Mouse (Mus musculus) MEL (cell line): ENCODE measurements around the gene Tmeff2. TPM values are rescaled to one million over a fixed set of nuclear protein-coding genes. Genes with fewer than 3 reads are reported as not detected.

Experiments
- DNase-seq: peaks from one replicate; pipeline ENCODE4 v3.0.0; 2011; ENCODE audit warnings: low read depth, low spot score
- H3K27ac ChIP-seq: 2 replicates; pipeline ENCODE4 v1.5.1; 2012; ENCODE audit warnings: low read depth, mild to moderate bottlenecking, control low read depth, low read length, moderate library complexity; ENCODE audit not compliant: control insufficient read depth
- H3K27me3 ChIP-seq, 2 experiments: fragments of 150-350 bp in 1 of 2; sonication (generic) in 1 of 2; 2 replicates each; pipeline ENCODE4 v1.6.1; 2012; ENCODE audit warnings: low read length in 2 of 2, mild to moderate bottlenecking in 2 of 2, improper control_type of control experiment in 1 of 2, moderate library complexity in 1 of 2; ENCODE audit not compliant: insufficient read depth in 2 of 2, control insufficient read depth in 1 of 2
- H3K36me3 ChIP-seq, 2 experiments: 2 replicates each; pipeline ENCODE4 v1.6.1; 2012 to 2014; ENCODE audit warnings: low read length in 2 of 2, improper control_type of control experiment in 1 of 2, inconsistent platforms in 1 of 2, mild to moderate bottlenecking in 1 of 2; ENCODE audit not compliant: insufficient read depth in 2 of 2, control insufficient read depth in 1 of 2
- H3K4me1 ChIP-seq, 2 experiments: fragments of 150-350 bp in 1 of 2; sonication (generic) in 1 of 2; 2 replicates each; pipeline ENCODE4 v1.6.1; 2012; ENCODE audit warnings: low read length in 2 of 2, improper control_type of control experiment in 1 of 2, mild to moderate bottlenecking in 1 of 2; ENCODE audit not compliant: insufficient read depth in 2 of 2, control insufficient read depth in 1 of 2
- H3K4me3 ChIP-seq, 2 experiments: fragments of 150-350 bp in 1 of 2; sonication (generic) in 1 of 2; 2 replicates each; pipeline ENCODE4 v1.5.1; 2012; ENCODE audit warnings: low read depth in 2 of 2, low read length in 2 of 2, mild to moderate bottlenecking in 2 of 2, moderate library complexity in 2 of 2, control low read depth in 1 of 2, improper control_type of control experiment in 1 of 2; ENCODE audit not compliant: control insufficient read depth in 1 of 2, insufficient read depth in 1 of 2
- H3K79me2 ChIP-seq: 2 replicates; pipeline ENCODE4 v1.6.1; 2012; ENCODE audit warnings: mild to moderate bottlenecking, low read length, moderate library complexity; ENCODE audit not compliant: control insufficient read depth, poor library complexity, insufficient read depth
- H3K9ac ChIP-seq: 2 replicates; pipeline ENCODE4 v1.6.1; 2012; ENCODE audit warnings: low read depth, mild to moderate bottlenecking, control low read depth, low read length, moderate library complexity; ENCODE audit not compliant: control insufficient read depth, poor library complexity, severe bottlenecking
- H3K9me3 ChIP-seq: fragments of 150-350 bp; sonication (generic); replicated peaks from 2 replicates; pipeline ENCODE4 v1.6.1; 2012; ENCODE audit warnings: mild to moderate bottlenecking, low read length, improper control_type of control experiment, moderate library complexity; ENCODE audit not compliant: insufficient read depth
- CHD1 ChIP-seq: IDR thresholded peaks from 2 replicates; pipeline ENCODE4 v1.6.1; 2012; ENCODE audit warnings: low read depth, mild to moderate bottlenecking, inconsistent platforms, low read length, improper control_type of control experiment
- CHD2 ChIP-seq: IDR thresholded peaks from 2 replicates; pipeline ENCODE4 v1.6.1; 2011; ENCODE audit warnings: low read length, improper control_type of control experiment
- CTCF ChIP-seq, 3 experiments: IDR thresholded peaks in 2 of 3; conservative IDR thresholded peaks in 1 of 3; 2 replicates each; pipeline ENCODE4 v1.5.1; 2011 to 2012; ENCODE audit warnings: low read length in 3 of 3, low read depth in 2 of 3, mild to moderate bottlenecking in 2 of 3, improper control_type of control experiment in 1 of 3, inconsistent platforms in 1 of 3, mixed read lengths in 1 of 3, moderate library complexity in 1 of 3; ENCODE audit not compliant: control insufficient read depth in 1 of 3, insufficient read depth in 1 of 3, poor library complexity in 1 of 3, severe bottlenecking in 1 of 3
- E2F4 ChIP-seq: IDR thresholded peaks from 2 replicates; pipeline ENCODE4 v1.6.1; 2011; ENCODE audit warnings: low read depth, low read length, improper control_type of control experiment, borderline replicate concordance
- ELF1 ChIP-seq: IDR thresholded peaks from 2 replicates; pipeline ENCODE4 v1.6.1; 2014; ENCODE audit warnings: low read depth, mild to moderate bottlenecking, inconsistent platforms, low read length, improper control_type of control experiment, moderate library complexity
- EP300 ChIP-seq, 2 experiments: IDR thresholded peaks; 2 replicates each; pipeline ENCODE4 v1.6.1; 2011; ENCODE audit warnings: improper control_type of control experiment in 2 of 2, low read length in 2 of 2, low read depth in 1 of 2, mild to moderate bottlenecking in 1 of 2
- JUND ChIP-seq: IDR thresholded peaks from 2 replicates; pipeline ENCODE4 v1.6.1; 2011; ENCODE audit warnings: low read depth, mild to moderate bottlenecking, improper control_type of control experiment, low read length
- MAFK ChIP-seq: IDR thresholded peaks from 2 replicates; pipeline ENCODE4 v1.6.1; 2011; ENCODE audit warnings: low read depth, mild to moderate bottlenecking, low read length, improper control_type of control experiment, borderline replicate concordance
- MAX ChIP-seq: IDR thresholded peaks from 2 replicates; pipeline ENCODE4 v1.6.1; 2011; ENCODE audit warnings: low read length, improper control_type of control experiment
- MAZ ChIP-seq: IDR thresholded peaks from 2 replicates; pipeline ENCODE4 v1.6.1; 2012; ENCODE audit warnings: low read depth, mild to moderate bottlenecking, inconsistent platforms, low read length, improper control_type of control experiment
- MEF2A ChIP-seq: IDR thresholded peaks from 2 replicates; pipeline ENCODE4 v1.6.1; 2014; ENCODE audit warnings: low read depth, mild to moderate bottlenecking, inconsistent platforms, low read length, improper control_type of control experiment; ENCODE audit not compliant: poor library complexity, insufficient replicate concordance, severe bottlenecking; ENCODE audit errors: extremely low read depth
- MXI1 ChIP-seq: IDR thresholded peaks from 2 replicates; pipeline ENCODE4 v1.6.1; 2011; ENCODE audit warnings: mild to moderate bottlenecking, low read depth, low read length, improper control_type of control experiment
- MYB ChIP-seq: IDR thresholded peaks from 2 replicates; pipeline ENCODE4 v1.6.1; 2011; ENCODE audit warnings: mild to moderate bottlenecking, low read depth, low read length, improper control_type of control experiment
- NRF1 ChIP-seq: IDR thresholded peaks from 2 replicates; pipeline ENCODE4 v1.6.1; 2014; ENCODE audit warnings: low read depth, mild to moderate bottlenecking, inconsistent platforms, low read length, improper control_type of control experiment, moderate library complexity; ENCODE audit not compliant: poor library complexity, insufficient read depth, severe bottlenecking
- POLR2A ChIP-seq, 2 experiments: IDR thresholded peaks; 2 replicates each; pipeline ENCODE4 v1.6.1; 2011 to 2012; ENCODE audit warnings: low read length in 2 of 2, mild to moderate bottlenecking in 2 of 2, control low read depth in 1 of 2, improper control_type of control experiment in 1 of 2, low read depth in 1 of 2, moderate library complexity in 1 of 2; ENCODE audit not compliant: control insufficient read depth in 1 of 2, insufficient read depth in 1 of 2, poor library complexity in 1 of 2
- POLR2AphosphoS2 ChIP-seq: IDR thresholded peaks from 2 replicates; pipeline ENCODE4 v1.6.1; 2011; ENCODE audit warnings: low read length, improper control_type of control experiment
- POLR2AphosphoS5 ChIP-seq: IDR thresholded peaks from 2 replicates; pipeline ENCODE4 v1.6.1; 2012; ENCODE audit warnings: low read depth, borderline replicate concordance, mild to moderate bottlenecking, inconsistent platforms, low read length, moderate library complexity, mixed read lengths
- RAD21 ChIP-seq: IDR thresholded peaks from 2 replicates; pipeline ENCODE4 v1.6.1; 2011; ENCODE audit warnings: mild to moderate bottlenecking, low read depth, low read length, improper control_type of control experiment
- SIN3A ChIP-seq: IDR thresholded peaks from 2 replicates; pipeline ENCODE4 v1.6.1; 2012; ENCODE audit warnings: low read length, improper control_type of control experiment, inconsistent platforms
- TAL1 ChIP-seq: IDR thresholded peaks from 2 replicates; pipeline ENCODE4 v1.6.1; 2012; ENCODE audit warnings: mild to moderate bottlenecking, inconsistent platforms, low read length, moderate library complexity, mixed read lengths
- USF2 ChIP-seq, 2 experiments: IDR thresholded peaks; 2 replicates each; pipeline ENCODE4 v1.6.1; 2011 to 2012; ENCODE audit warnings: improper control_type of control experiment in 2 of 2, low read length in 2 of 2, borderline replicate concordance in 1 of 2, inconsistent platforms in 1 of 2, low read depth in 1 of 2, mild to moderate bottlenecking in 1 of 2; ENCODE audit not compliant: insufficient read depth in 1 of 2
- ZKSCAN1 ChIP-seq: IDR thresholded peaks from 2 replicates; pipeline ENCODE4 v1.6.1; 2012; ENCODE audit warnings: low read depth, mild to moderate bottlenecking, inconsistent platforms, low read length, improper control_type of control experiment, moderate library complexity
- ZNF384 ChIP-seq: IDR thresholded peaks from 2 replicates; pipeline ENCODE4 v1.6.1; 2012; ENCODE audit warnings: low read depth, mild to moderate bottlenecking, inconsistent platforms, low read length, improper control_type of control experiment
- polyA plus RNA-seq, 2 experiments: library from polyadenylated mRNA; stranded (reverse) in 1 of 2; unstranded in 1 of 2; fragments of >175 nt in 1 of 2; fragments of >200 nt in 1 of 2; gene quantifications; 2 replicates each; pipeline versions ENCODE4 v1.2.1 to v1.2.4; 2012; ENCODE audit warnings: low replicate concordance in 2 of 2, low read depth in 1 of 2; ENCODE audit not compliant: insufficient read length in 2 of 2, insufficient read depth in 1 of 2, missing spikeins in 1 of 2
- total RNA-seq: library from RNA; depleted of rRNA; stranded (reverse); fragments of 300-350 nt; gene quantifications from 2 replicates; pipeline ENCODE4 v1.2.3, GENCODE M21; 2012

Tmeff2 gene
- total and polyA plus RNA-seq, 3 experiments = not detected

DNA sequence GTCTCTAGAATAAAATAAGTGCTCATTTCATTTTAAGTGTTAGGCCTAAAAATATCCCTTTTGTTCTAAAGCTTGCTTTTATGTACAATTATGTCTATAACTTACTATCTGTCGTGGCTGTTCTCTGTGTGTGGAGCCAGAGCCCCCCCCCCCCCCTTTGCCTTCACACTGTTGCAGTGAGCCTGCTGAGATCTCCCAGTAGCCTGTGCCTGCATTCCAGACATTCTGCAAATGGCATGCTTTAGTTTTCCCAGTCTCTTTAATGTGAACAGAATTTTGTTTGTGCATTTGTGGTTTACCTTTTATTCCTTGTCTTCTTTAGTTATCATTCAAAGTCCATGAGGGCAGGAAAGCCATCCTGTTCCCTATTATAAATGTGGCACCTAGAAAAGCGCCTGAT lies 251.6 kb downstream of the Tmeff2 start:
- no peak for TF ChIP-seq MEF2A
- no peak for TF ChIP-seq MAZ
- TF ChIP-seq ZNF384 = no peak
- no peak for TF ChIP-seq POLR2AphosphoS5
- no peak for TF ChIP-seq MYB
- TF ChIP-seq MXI1 = no peak
- TF ChIP-seq SIN3A = no peak
- TF ChIP-seq POLR2AphosphoS2 = no peak
- TF ChIP-seq USF2 (IDR thresholded peaks at IDR 0.05; ENCODE audit: borderline replicate concordance in 1 of 2, insufficient read depth in 1 of 2, low read depth in 1 of 2, low read length in 2 of 2) = no peak
- TF ChIP-seq ZKSCAN1 = no peak
- TF ChIP-seq EP300 (IDR thresholded peaks at IDR 0.05; ENCODE audit: low read depth in 1 of 2, low read length in 2 of 2) = no peak
- TF ChIP-seq RAD21 = no peak
- TF ChIP-seq TAL1 = no peak
- no peak for TF ChIP-seq MAX
- no peak for TF ChIP-seq CHD2
- Histone ChIP-seq H3K27ac (no peak overlapping the region), H3K9me3 (no peaks in the 10 kb centered on the region), H3K79me2 (no peaks in the 10 kb centered on the region), H3K9ac (no peak overlapping the region), H3K27me3 (no peaks in the 10 kb centered on the region), H3K36me3 (no peaks in the 10 kb centered on the region), H3K4me1 (no peaks in the 10 kb centered on the region), H3K4me3 (no peak overlapping the region)
- no peak for DNase-seq

GRCm38 (mm10) chr1:51152856-51153255 lies 252.4 kb downstream of the Tmeff2 start:
- H3K36me3 ChIP-seq = no peaks in the 10 kb centered on the region
- H3K9ac ChIP-seq = no peak overlapping the region
- H3K79me2 ChIP-seq = no peaks in the 10 kb centered on the region
- DNase-seq = no peak
- no peaks in the 10 kb centered on the region for H3K9me3 ChIP-seq
- no peak overlapping the region for H3K27ac ChIP-seq
- TF ChIP-seq MYB (no peak), ZKSCAN1 (no peak), JUND (no peak), CTCF (IDR thresholded peaks at IDR 0.05 in 2 of 3, conservative IDR thresholded peaks at IDR 0.05 in 1 of 3; ENCODE audit: control insufficient read depth in 1 of 3, insufficient read depth in 1 of 3, low read depth in 2 of 3, low read length in 3 of 3, poor library complexity in 1 of 3, severe bottlenecking in 1 of 3) (no peak), E2F4 (no peak), MAFK (no peak), CHD1 (no peak), POLR2A (IDR thresholded peaks at IDR 0.05; ENCODE audit: control insufficient read depth in 1 of 2, insufficient read depth in 1 of 2, low read depth in 1 of 2, low read length in 2 of 2, poor library complexity in 1 of 2) (no peak), MEF2A (no peak), ELF1 (no peak), NRF1 (no peak), MXI1 (no peak)
- H3K4me3 ChIP-seq = no peak overlapping the region
- no peaks in the 10 kb centered on the region for H3K4me1 ChIP-seq
- no peaks in the 10 kb centered on the region for H3K27me3 ChIP-seq
